Mouse (Mus musculus) activated CD4-positive, CD25-positive, alpha-beta regulatory T cell, adult 4 months (primary cell): ENCODE measurements around the gene Btbd9. TPM values are rescaled to one million over a fixed set of nuclear protein-coding genes. Genes with fewer than 3 reads are reported as not detected.
A peak's percentile ranks its signal among the peaks of the same experiment; 100 is the strongest.

ENCODE experiments used
- ATAC-seq: one replicate; pipeline ENCODE4 v1.8.0; 2017
- polyA plus RNA-seq, 2 experiments: library from polyadenylated mRNA; unstranded; fragments of 100-300 nt; shearing (Covaris generic); gene quantifications; one replicate each; pipeline ENCODE4 v1.2.1; 2017

Btbd9 gene
- polyA plus RNA-seq, 2 experiments from 2014 or later: 51.2 to 51.6 TPM

DNA sequence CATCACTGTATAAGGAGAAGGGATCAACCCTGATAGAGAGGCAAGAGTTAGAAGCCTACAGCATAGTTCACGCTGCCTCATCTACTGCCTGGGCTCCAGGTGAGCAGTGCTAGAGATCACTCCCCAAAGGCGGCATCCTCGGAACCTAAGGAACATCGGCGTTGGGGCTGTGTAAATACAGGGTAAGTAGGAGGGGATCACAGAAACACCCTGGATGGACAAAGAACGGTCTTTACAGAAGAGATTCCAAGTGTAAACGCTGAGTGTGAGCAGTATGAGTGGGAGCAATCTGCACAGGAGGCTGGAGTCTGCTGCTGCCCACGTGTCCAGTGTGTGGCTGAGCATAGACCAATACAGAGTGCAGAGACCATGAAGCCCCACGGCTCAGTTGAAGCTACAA, 190.0 kb downstream of the Btbd9 start:
- no peak for ATAC-seq

- ATAC-seq: no peak
These were observed 192.6 kb downstream of the Btbd9 start for GRCm38 (mm10) chr17:30383649-30384048.

GRCm38 (mm10) chr17:30378221-30379010, 197.9 kb downstream of the Btbd9 start:
- ATAC-seq: no peak

DNA sequence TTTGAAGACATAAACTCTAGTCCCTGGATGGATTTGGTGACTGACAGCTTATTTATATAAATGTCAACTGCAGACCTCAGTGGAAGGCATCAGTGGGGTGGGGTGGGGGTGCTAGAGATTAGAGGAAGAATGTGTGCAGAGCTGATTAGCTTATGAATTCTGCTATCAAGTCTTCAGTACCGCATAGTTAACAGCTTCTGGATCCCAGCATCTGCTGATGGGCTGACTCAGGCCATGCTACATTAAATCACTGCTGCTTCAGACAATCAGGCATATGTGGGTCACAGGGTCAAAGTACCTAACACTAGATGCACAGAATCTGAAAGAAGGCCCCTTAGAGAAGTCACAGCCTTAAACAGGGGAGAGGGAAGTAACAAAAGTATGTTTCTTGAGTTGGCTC, 198.5 kb downstream of the Btbd9 start:
- ATAC-seq: no peak

DNA sequence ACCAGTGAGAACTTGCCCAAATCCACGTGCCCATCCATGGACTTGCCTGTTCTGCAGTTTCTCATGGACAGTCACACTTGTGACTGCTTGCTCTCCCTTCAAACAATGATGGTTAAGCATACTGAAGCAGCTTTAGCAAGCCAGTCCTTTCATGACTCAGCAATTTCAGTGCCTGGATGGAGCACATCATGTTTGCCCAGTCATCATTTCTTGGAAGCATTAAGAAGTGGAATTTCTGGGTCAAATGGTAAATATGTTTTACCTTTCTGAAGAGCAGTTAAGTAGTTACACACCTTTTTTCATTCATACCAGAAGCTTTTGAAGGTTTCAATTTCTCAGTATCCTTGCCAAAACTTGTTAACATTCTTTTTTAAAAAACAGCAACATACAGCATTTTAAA, 201.2 kb downstream of the Btbd9 start:
- ATAC-seq: no peak

DNA sequence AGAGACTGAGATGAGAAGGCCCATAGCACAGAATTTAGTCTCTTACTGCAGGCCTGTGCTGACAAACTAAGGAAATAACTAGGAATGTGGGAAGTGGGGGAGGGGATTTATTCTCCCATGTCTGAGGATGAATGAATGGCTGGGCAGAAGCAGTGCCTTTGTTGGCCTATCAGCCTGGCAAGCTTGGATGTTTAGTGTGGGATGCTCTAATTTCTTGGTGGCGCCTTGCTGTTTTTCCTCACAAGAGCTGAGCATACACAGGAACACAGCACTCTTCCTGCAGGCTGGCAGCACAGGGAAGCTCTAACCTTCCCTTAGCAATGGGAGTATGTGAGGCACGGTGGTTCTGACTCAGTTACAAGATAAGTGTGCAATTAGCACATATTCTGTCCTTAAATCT, 207.7 kb downstream of the Btbd9 start:
- no peak for ATAC-seq

DNA sequence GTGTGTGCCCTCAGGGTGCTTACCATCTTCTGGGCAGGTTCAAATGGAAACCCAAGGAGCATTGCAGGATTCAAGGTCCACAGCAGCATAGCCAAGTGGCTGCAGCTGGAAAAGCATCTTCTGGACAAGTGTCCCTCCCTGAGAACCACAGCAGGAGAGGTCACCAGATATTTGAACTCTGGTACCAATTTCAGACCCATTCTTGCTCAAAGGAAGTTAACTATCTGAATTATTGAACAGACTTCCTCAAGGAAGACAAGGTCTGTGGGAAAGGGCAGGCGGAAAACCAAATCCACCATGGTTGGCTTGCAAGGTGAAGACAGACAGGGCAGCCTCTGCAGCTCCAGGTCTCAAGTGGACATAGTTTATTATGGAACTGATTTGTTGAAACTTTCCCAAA, 211.6 kb downstream of the Btbd9 start:
- ATAC-seq: no peak

GRCm38 (mm10) chr17:30363365-30363764, 212.9 kb downstream of the Btbd9 start:
- ATAC-seq: peak; percentile 73

DNA sequence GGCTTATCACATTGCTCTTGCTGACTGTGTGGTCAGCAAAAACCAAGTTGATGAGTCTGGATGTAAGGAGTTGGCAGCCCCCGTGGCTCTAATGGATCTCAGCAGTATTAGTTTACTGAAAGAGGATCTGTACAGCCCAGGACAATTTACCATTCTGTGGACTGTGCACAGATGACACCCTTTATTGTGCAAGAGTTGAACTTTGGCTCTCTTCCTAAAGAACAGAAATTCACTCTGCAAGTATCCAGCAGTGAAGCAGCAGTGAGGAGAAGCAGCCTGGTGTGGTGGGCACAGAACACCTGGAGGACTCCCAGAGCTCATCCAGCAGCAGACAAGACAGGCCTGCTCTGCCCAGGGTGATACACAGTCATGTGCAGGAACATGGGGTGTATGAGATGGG, 215.6 kb downstream of the Btbd9 start:
- no peak for ATAC-seq

DNA sequence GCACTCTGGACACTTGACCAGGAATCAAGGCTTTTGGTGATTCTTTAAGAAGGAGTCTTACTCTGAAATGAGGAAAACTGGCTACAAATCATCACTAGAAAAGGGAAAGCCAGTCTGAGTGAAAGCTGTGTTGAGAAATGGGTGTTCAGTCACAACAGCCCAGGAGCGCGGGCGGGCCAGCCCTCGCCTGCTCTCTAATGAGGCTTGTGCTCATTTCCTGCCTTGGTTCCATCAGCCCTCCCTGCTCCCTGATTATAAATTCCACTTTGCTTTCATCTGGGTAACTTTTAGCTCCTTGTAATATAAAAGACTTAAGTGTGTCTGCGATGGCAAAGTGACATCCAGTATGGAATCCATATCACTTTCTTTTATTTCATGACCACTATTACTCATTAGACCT, 216.9 kb downstream of the Btbd9 start:
- no peak for ATAC-seq

- ATAC-seq: no peak
These were observed 220.9 kb downstream of the Btbd9 start for GRCm38 (mm10) chr17:30355431-30355830.

- ATAC-seq: no peak
These were observed 221.9 kb downstream of the Btbd9 start for GRCm38 (mm10) chr17:30354381-30354780.

DNA sequence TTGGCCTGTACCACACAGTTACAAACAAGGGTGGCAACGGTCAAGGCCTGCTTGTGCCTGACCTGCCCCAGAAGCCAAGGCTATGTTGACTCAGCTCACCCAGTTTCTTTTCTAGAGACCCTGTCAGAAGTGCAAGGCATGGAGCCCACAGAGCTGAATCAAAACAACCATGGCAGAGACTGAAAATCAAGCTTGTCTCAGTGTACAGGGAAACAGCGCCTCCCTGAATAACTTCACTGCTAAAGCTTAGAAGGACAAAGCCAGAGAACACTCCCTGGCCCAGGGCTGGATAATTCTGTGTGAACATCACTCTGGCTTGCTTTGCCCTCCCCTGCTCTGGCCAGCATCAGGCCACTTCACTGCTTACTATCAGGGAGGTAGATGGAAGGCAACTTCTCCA, 228.3 kb downstream of the Btbd9 start:
- no peak for ATAC-seq

DNA sequence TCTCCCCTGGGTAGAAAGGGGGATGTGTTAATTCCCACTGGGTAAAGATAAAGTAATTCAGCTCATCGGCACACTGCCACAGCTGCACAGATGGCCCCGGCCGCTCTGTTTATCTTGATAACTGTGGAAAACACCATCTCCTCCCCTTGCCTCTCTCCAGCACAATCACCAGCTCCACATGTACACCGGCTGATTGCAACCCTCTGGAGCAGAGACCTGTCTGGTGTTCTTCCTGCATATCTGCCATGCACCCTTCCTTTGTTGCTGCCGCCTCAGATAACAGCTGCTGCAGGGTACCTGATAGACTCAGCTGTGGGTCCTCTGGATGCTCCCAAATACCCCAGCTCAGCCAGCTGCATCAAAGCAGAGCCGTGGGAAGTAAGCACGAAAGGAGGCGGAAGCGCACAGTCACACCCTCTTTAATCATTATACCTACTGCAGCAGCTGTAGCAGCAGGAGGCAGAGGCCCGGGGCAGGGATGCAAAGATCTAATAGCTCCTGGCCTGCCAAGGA, 229.1 kb downstream of the Btbd9 start:
- no peak for ATAC-seq

DNA sequence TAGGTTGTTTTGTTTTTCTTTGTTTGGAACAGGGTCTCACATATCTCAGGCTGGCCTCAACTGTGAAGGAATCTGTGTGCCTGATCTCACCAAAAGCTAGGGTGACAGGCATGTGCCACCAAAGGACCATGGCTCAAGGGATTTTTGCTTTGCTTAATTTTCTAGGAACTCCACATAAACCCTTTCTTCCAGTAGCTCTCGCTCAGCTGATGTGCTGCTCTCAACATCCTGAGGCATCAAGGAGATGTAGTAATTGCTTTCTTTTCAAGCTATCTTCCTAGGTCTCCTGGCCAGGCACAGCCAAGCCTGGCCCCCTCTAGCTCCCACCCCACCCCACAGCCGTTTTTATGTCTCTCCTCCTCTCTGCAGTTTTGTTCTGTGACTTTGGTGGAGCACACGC, 231.3 kb downstream of the Btbd9 start:
- no peak for ATAC-seq

DNA sequence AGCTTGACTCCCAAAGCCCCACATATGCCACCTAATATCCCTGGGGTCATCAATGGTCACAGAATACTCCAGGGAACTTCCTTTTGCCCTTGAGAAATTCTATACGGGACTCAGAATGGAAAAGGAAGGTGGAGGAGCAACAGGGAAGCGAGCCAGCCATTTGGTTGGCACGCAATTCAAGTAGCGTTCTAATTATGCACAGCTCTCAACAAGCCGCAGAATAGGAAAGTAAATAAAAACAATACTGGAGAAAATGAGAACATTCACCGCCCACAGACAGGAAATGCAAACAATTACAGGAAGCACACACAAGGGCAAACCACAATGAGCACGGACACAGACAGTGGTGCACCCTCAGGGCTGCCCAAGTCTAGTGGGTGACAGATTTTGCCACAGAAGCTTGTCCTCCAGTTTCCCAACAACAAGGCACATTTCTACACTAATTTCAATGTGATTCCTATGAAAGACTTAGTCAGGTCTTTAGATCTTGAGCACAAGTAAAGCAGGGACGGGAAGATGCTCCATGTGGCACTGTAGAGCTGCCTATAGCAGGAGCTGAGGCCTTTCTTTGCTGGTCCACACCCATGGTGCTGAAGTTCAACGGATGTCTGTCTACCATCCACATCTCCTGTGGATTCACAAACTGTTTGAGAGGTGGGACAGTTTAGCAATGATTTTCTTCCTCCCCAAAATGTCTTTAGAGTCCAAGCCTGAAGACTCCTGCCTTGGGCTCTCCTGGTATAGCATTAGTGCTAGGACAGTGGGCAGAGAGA, 232.4 kb downstream of the Btbd9 start:
- no peak for ATAC-seq

DNA sequence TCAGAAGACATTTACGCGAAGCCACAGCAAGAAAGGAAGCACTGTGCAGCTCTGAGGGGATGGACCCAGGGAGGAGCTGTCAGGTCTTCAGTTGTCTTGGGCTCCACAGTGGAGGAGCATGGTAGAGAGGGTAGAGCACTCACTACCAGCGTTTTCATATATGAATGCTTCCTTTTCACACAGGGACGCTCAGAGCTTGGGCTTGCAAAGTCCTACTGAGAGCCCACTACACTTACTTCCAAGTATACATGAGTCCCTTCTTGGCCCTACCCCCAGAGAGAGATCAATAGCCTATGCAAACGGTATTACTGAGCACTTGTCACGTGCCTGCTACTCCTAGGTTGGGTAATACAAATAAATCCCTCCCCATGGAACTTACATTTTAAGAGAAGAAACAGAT, 234.7 kb downstream of the Btbd9 start:
- ATAC-seq: no peak

- no peak for ATAC-seq
These were observed 235.7 kb downstream of the Btbd9 start for GRCm38 (mm10) chr17:30340495-30341126.

DNA sequence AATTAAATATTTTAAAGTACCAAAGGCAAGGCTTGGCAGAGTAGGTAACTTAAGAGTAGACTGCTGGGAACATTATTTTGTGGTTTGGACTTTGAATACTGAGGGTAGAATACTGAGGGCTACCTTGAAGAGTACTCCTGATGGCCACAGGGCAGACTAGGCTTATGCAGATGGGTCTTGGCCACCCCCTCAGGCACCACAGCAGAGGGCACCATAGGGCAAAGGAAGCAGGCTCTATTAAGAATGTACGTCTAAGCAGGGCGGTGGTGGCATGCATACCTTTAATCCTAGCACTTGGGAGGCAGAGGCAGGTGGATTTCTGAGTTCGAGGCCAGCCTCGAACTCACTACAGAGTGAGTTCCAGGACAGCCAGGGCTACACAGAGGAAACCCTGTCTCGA, 237.0 kb downstream of the Btbd9 start:
- ATAC-seq: no peak

GRCm38 (mm10) chr17:30336816-30337215, 239.5 kb downstream of the Btbd9 start:
- ATAC-seq: no peak

- no peak for ATAC-seq
These were observed 240.0 kb downstream of the Btbd9 start for GRCm38 (mm10) chr17:30336280-30336679.

DNA sequence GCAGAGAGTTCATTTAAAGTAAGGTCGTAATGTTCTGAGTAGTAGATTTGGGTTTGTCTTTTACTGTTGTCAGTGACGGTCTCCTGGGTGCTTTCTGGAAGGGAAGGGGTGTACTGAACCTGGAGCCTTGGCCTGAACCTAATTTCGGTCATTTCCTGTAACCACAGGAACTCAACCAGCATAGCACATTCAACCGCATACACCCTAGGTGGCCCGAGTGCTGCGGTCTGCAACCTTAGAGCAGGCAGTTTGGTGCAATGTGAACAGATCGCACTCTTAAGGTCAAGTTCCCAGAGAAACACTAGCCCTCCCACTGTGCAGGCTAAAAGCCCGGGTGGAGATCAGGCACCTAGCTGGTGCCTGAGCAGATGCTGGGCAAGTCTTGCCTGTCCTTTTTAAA, 240.5 kb downstream of the Btbd9 start:
- ATAC-seq: no peak

- ATAC-seq: no peak
These were observed 242.0 kb downstream of the Btbd9 start for GRCm38 (mm10) chr17:30334257-30334656.

- no peak for ATAC-seq
These were observed 243.2 kb downstream of the Btbd9 start for GRCm38 (mm10) chr17:30333136-30333535.
